ENCODE assay signal across 8 mouse cellular contexts in the genomic region with DNA sequence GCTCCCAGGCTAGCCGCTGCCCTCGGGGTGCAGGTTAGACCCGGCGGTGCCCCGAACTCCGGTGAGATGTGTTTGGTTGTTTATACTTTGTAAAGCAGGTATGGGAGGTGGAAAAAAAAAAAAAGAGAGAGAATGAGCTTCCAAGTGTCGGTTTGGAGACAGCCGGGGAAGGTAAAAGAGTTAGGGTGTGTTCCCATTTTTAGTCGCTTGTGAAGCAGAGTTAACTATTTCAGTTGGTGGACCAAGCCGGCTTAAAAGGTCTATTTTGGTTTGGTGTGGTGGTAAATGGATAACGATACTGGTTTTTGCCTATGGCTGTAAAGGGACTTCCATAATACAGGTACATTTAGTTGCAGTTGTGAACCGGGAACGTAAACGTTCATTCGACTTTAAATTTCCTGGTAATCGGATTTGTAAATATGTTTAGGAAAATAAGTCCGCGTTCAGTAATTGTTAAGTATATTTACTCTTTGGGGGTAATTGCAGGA. TPM values are rescaled to one million over a fixed set of nuclear protein-coding genes. Genes with fewer than 3 reads are reported as not detected.
DNase-seq lines count a peak whose midpoint lies in the region; ATAC-seq and TF ChIP-seq lines count a peak whose summit lies in the region.

No protein-coding gene starts in this region.

- no peak for TF ChIP-seq POLR2A in lung, adult 2 months (IDR thresholded peaks at IDR 0.05; ENCODE audit: borderline replicate concordance, extremely low read depth, low read depth, low read length)
- no peak for TF ChIP-seq POLR2A in cortical plate, adult 2 months (IDR thresholded peaks at IDR 0.05; ENCODE audit: extremely low read depth, insufficient read depth, low read length)
- TF ChIP-seq POLR2A in myocyte (IDR thresholded peaks at IDR 0.05; ENCODE audit: insufficient read length, low read depth) = no peak

- ATAC-seq in intestine, embryonic 14.5 days (replicated peaks; ENCODE audit: low FRiP score, low TSS enrichment, low read depth) = no peak

- H3K4me1 ChIP-seq in lung, adult 2 months (ENCODE audit: control insufficient read depth, insufficient read depth, low read length) = peaks cover 9% of the 10 kb centered on the region
- H3K4me1 ChIP-seq in cortical plate, adult 2 months (ENCODE audit: control insufficient read depth, insufficient read depth, low read length) = peaks cover 6% of the 10 kb centered on the region; the same call in 1 of the 2 replicates
- peaks cover 24% of the 10 kb centered on the region for H3K4me1 ChIP-seq in intestine, embryonic 14.5 days (replicated peaks; ENCODE audit: control insufficient read depth, insufficient read depth, low read length)

- peaks cover 56% of the 10 kb centered on the region for H3K79me2 ChIP-seq in myocyte (ENCODE audit: control insufficient read depth, insufficient read depth)

- H3K36me3 ChIP-seq in intestine, embryonic 14.5 days (ENCODE audit: control insufficient read depth, insufficient read depth, low read length) = no peaks in the 10 kb centered on the region
- no peaks in the 10 kb centered on the region for H3K36me3 ChIP-seq in myocyte (ENCODE audit: control insufficient read depth, insufficient read depth)

- peaks cover 6% of the 10 kb centered on the region; the same call in 1 of the 2 replicates for H3K9me3 ChIP-seq in intestine, embryonic 14.5 days (ENCODE audit: control insufficient read depth, low read length)

- H3K9ac ChIP-seq in intestine, embryonic 14.5 days (ENCODE audit: low read length) = peak overlapping the region; percentile 100

- peak overlapping the region; percentile 100; the same call in 1 of the 2 replicates for H3K27ac ChIP-seq in cortical plate, adult 2 months (ENCODE audit: insufficient read depth, low read length)
- H3K27ac ChIP-seq in intestine, embryonic 14.5 days (ENCODE audit: low read depth) = peak overlapping the region; percentile 100

- peak; percentile 69 for DNase-seq in lung, adult 2 months
- DNase-seq in lung, postnatal 14 days = no peak
- DNase-seq in intestine, embryonic 14.5 days (ENCODE audit: low spot score) = no peak
- DNase-seq in T-cell, adult 2 months (ENCODE audit: low spot score) = no peak
- no peak for DNase-seq in adrenal gland, postnatal 4 days (ENCODE audit: low spot score in 2 of 2)
- DNase-seq in ovary, postnatal 14 days (ENCODE audit: low spot score) = no peak

- peak overlapping the region; percentile 53 for H3K4me2 ChIP-seq in intestine, embryonic 14.5 days (ENCODE audit: low read length)
- peak overlapping the region; percentile 76 for H3K4me2 ChIP-seq in myocyte (ENCODE audit: low read depth)

- peak overlapping the region; percentile 88 for H3ac ChIP-seq in myocyte (ENCODE audit: control insufficient read depth, insufficient read length)

- under 1% methylated on average over 18 of the region's 18 CpGs for WGBS in lung, adult 2 months
- WGBS in intestine, embryonic 14.5 days = under 1% methylated on average over 18 of the region's 18 CpGs

- no peak for TF ChIP-seq CTCF in lung, adult 2 months (IDR thresholded peaks at IDR 0.05; ENCODE audit: insufficient read depth, low read length)
- no peak for TF ChIP-seq CTCF in cortical plate, adult 2 months (IDR thresholded peaks at IDR 0.05; ENCODE audit: extremely low read depth, insufficient read depth, low read length)

- H3K4me3 ChIP-seq in lung, adult 2 months (replicated peaks; ENCODE audit: extremely low read depth, low read depth, low read length) = peak overlapping the region; percentile 75
- H3K4me3 ChIP-seq in cortical plate, adult 2 months (ENCODE audit: insufficient read depth, low read length) = peak overlapping the region; percentile 96
- H3K4me3 ChIP-seq in intestine, embryonic 14.5 days (ENCODE audit: low read depth, low read length) = peak overlapping the region; percentile 87
- peak overlapping the region; percentile 92 for H3K4me3 ChIP-seq in myocyte

- no peaks in the 10 kb centered on the region for H3K27me3 ChIP-seq in intestine, embryonic 14.5 days (replicated peaks; ENCODE audit: control insufficient read depth, insufficient read depth, low read length)
- H3K27me3 ChIP-seq in myocyte (ENCODE audit: control insufficient read depth, insufficient read depth, insufficient read length) = no peaks in the 10 kb centered on the region

TF ChIP-seq in myocyte, 11 proteins besides CTCF, POLR2A, EP300 and RAD21:
- TF ChIP-seq REST (IDR thresholded peaks at IDR 0.05; ENCODE audit: insufficient read depth, insufficient read length) (no peak), MYOG (IDR thresholded peaks at IDR 0.05; ENCODE audit: control insufficient read depth in 1 of 3, insufficient read depth in 1 of 3, insufficient read length in 2 of 3, low read depth in 2 of 3) (no peak), CEBPB (IDR thresholded peaks at IDR 0.05; ENCODE audit: insufficient read depth, poor library complexity, severe bottlenecking) (no peak), E2F4 (IDR thresholded peaks at IDR 0.05; ENCODE audit: insufficient read depth) (no peak), SRF (IDR thresholded peaks at IDR 0.05; ENCODE audit: control insufficient read depth, insufficient read length, low read depth) (no peak), TCF3 (IDR thresholded peaks at IDR 0.05; ENCODE audit: insufficient read length, low read depth) (no peak), MYOD1 (IDR thresholded peaks at IDR 0.05; ENCODE audit: control insufficient read depth in 1 of 3, insufficient read length in 2 of 3, low read depth in 2 of 3) (no peak), USF1 (IDR thresholded peaks at IDR 0.05; ENCODE audit: low read depth) (no peak), TCF12 (IDR thresholded peaks at IDR 0.05; ENCODE audit: insufficient read depth, poor library complexity, severe bottlenecking) (no peak), MAX (IDR thresholded peaks at IDR 0.05; ENCODE audit: low read depth) (no peak), POLR2AphosphoS2 (IDR thresholded peaks at IDR 0.05; ENCODE audit: insufficient read length, low read depth) (no peak)

RNA-seq across cellular contexts. Expression of a gene that starts 1.4 kb away (rescaled TPM):
- polyA plus RNA-seq in lung, adult 2 months (2012; rRNA removed) = 23.7 and 25.3 TPM in 2 replicates
- polyA plus RNA-seq in cortical plate, adult 2 months (2012; rRNA removed) = 31.1 and 35.0 TPM in 2 replicates
- 57.8 and 58.1 TPM in 2 replicates for polyA plus RNA-seq in intestine, embryonic 14.5 days (2014; fragmentation: Nextera tagmentation; extraction: Ambion mirVana)
- 24.9 TPM for polyA plus RNA-seq in myocyte (2012; fragmentation: generic; extraction: Trizol)
- total RNA-seq in adrenal gland, postnatal 4 days (2021) = 100 to 1,000 TPM; 144 to 156 TPM

RNA-seq across cellular contexts. Expression of a gene that starts 55.4 kb away (rescaled TPM):
- polyA plus RNA-seq in lung, adult 2 months (2012; rRNA removed) = 4.8 and 9.4 TPM in 2 replicates
- polyA plus RNA-seq in cortical plate, adult 2 months (2012; rRNA removed) = 4.4 and 6.4 TPM in 2 replicates
- 6.9 and 7.2 TPM in 2 replicates for polyA plus RNA-seq in intestine, embryonic 14.5 days (2014; fragmentation: Nextera tagmentation; extraction: Ambion mirVana)
- 7.0 TPM for polyA plus RNA-seq in myocyte (2012; fragmentation: generic; extraction: Trizol)
- 10 to 100 TPM; 54.2 to 55.2 TPM for total RNA-seq in adrenal gland, postnatal 4 days (2021)
